Mouse (Mus musculus): ENCODE measurements around the gene Afg1l. TPM values are rescaled to one million over a fixed set of nuclear protein-coding genes. Genes with fewer than 3 reads are reported as not detected.

The Afg1l gene
- polyA plus RNA-seq, 1 experiment from 2014 or later: 8.3 TPM

DNA sequence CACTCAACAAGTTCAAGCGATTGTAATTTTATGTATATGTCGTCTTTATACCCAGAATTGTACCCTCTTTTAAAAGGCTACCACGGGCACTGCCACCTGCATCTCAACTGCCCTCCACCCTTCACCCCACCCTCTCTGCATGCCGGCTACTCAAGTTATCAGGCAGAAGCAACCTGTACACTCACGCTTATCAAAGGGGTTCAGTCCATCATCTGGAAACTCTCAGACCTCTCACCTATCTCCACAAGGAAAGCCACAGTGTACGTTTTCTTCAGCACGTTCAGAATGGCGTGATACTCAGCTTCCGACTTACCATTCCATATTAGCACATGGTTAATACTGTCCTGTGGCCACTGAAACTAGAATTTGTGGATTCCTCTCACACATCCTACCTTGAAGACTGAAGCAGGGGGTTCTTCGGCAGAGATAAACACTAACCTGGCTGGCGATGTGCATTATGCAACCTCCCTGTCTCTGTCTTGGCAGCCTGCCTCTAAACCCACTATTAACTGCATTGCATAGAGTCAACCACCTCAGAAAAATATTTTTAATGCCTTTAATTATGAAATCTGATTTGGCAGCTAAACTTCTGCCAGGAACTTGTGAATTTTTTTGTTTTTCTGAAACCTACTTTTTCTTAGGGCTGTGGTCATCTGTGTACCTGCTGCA is 213.2 kb downstream of the Afg1l start:
- no peak overlapping the region for H3K4me3 ChIP-seq (ENCODE audit: low read depth, low read length)
- H3K9me3 ChIP-seq (ENCODE audit: control insufficient read depth, low read length): no peaks in the 10 kb centered on the region
- ATAC-seq (replicated peaks; ENCODE audit: low FRiP score, low TSS enrichment, low read depth) (no peak), DNase-seq (ENCODE audit: low spot score) (no peak)
- H3K27me3 ChIP-seq (replicated peaks; ENCODE audit: control insufficient read depth, insufficient read depth, low read length): no peaks in the 10 kb centered on the region
- H3K4me2 ChIP-seq (ENCODE audit: low read length): no peak overlapping the region
- H3K36me3 ChIP-seq (ENCODE audit: control insufficient read depth, insufficient read depth, low read length): peaks cover 40% of the 10 kb centered on the region
- no peak overlapping the region for H3K9ac ChIP-seq (ENCODE audit: low read length)
- 85% methylated on average over 11 of the region's 11 CpGs for WGBS
- H3K27ac ChIP-seq (ENCODE audit: low read depth): no peak overlapping the region
- H3K4me1 ChIP-seq (replicated peaks; ENCODE audit: control insufficient read depth, insufficient read depth, low read length): 0 out of 2 replicates have a peak, but pooled peaks cover 6% of the 10 kb centered on the region

DNA sequence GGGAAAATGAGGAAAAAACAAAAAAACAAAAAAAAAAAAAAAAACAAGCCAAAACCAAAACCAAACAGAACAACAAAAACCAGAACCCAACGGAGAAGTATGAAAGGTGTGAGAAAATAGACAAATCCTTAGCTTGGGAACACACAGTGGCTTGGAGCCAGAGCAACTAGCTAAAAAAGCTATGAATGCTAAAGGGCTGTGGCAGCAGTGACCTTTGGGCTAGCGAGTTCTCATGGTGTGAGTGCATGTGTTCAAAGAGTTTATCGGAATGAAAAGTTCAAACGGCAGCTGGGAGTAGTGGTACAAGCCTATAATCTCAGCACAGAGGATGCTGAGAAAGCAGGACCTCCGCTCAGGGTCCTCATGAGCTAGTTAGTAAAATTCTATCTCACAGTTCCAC is 214.2 kb downstream of the Afg1l start:
- H3K4me1 ChIP-seq (replicated peaks; ENCODE audit: control insufficient read depth, insufficient read depth, low read length): 0 out of 2 replicates have a peak, but pooled peaks cover 3% of the 10 kb centered on the region
- no peaks in the 10 kb centered on the region for H3K27me3 ChIP-seq (replicated peaks; ENCODE audit: control insufficient read depth, insufficient read depth, low read length)
- H3K27ac ChIP-seq (ENCODE audit: low read depth): no peak overlapping the region
- no peak for DNase-seq (ENCODE audit: low spot score)
- H3K36me3 ChIP-seq (ENCODE audit: control insufficient read depth, insufficient read depth, low read length): peaks cover 40% of the 10 kb centered on the region
- 81% methylated on average over 5 of the region's 5 CpGs for WGBS
- no peak for ATAC-seq (replicated peaks; ENCODE audit: low FRiP score, low TSS enrichment, low read depth)
- no peak overlapping the region for H3K4me2 ChIP-seq (ENCODE audit: low read length)
- H3K9me3 ChIP-seq (ENCODE audit: control insufficient read depth, low read length): no peaks in the 10 kb centered on the region
- no peak overlapping the region for H3K9ac ChIP-seq (ENCODE audit: low read length)
- no peak overlapping the region for H3K4me3 ChIP-seq (ENCODE audit: low read depth, low read length)

DNA sequence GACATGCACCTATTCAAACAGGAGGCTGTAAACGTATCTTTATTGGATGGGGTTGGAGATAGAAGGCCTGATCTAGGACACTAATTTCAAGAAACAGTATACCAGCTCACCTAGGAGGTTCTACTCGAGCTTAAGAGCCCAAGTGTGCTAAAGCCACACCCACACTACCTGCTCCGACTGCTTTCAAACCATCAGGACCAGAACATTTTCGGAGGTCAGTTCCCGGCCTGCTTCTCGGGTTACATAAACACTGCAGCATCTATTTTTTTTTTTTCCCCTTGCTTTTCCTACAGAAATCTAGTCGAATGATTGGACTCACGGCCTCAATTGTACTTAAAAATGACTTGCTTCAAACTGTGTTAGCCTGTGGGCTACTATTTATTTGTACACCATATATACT is 214.7 kb downstream of the Afg1l start:
- Histone ChIP-seq H3K27me3 (replicated peaks; ENCODE audit: control insufficient read depth, insufficient read depth, low read length) (no peaks in the 10 kb centered on the region), H3K9ac (ENCODE audit: low read length) (no peak overlapping the region), H3K9me3 (ENCODE audit: control insufficient read depth, low read length) (no peaks in the 10 kb centered on the region), H3K27ac (ENCODE audit: low read depth) (no peak overlapping the region), H3K36me3 (ENCODE audit: control insufficient read depth, insufficient read depth, low read length) (peaks cover 38% of the 10 kb centered on the region), H3K4me1 (replicated peaks; ENCODE audit: control insufficient read depth, insufficient read depth, low read length) (0 out of 2 replicates have a peak, but pooled peaks cover 3% of the 10 kb centered on the region), H3K4me2 (ENCODE audit: low read length) (no peak overlapping the region), H3K4me3 (ENCODE audit: low read depth, low read length) (no peak overlapping the region)
- ATAC-seq (replicated peaks; ENCODE audit: low FRiP score, low TSS enrichment, low read depth): no peak
- 47% methylated on average over 8 of the region's 8 CpGs for WGBS
- DNase-seq (ENCODE audit: low spot score): no peak

Other genes with a start within 250 kb of the Afg1l start
- 9.5 and 9.9 TPM in 2 replicates for gene Foxo3, start 201.8 kb downstream of the Afg1l start, polyA plus RNA-seq (2014; fragmentation: Nextera tagmentation; extraction: Ambion mirVana)
- 303 and 334 TPM in 2 replicates for gene Snx3, start 23.5 kb upstream of the Afg1l start, polyA plus RNA-seq (2014; fragmentation: Nextera tagmentation; extraction: Ambion mirVana)
- gene Nr2e1, start 105.1 kb upstream of the Afg1l start, polyA plus RNA-seq (2014; fragmentation: Nextera tagmentation; extraction: Ambion mirVana): not detected in 2 replicates
- 13.0 and 13.7 TPM in 2 replicates for gene Ostm1, start 105.3 kb upstream of the Afg1l start, polyA plus RNA-seq (2014; fragmentation: Nextera tagmentation; extraction: Ambion mirVana)

Data from intestine, embryonic 14.5 days (tissue).